Mouse (Mus musculus) ES-Bruce4 (cell line): ENCODE measurements around the gene Krt78.

ENCODE experiments used
- CTCF ChIP-seq: IDR thresholded peaks from one replicate; pipeline ENCODE4 v1.8.1; 2011; ENCODE audit warnings: low read depth, low read length
- POLR2A ChIP-seq: IDR thresholded peaks from one replicate; pipeline ENCODE4 v1.8.1; 2011; ENCODE audit warnings: low read length; ENCODE audit not compliant: insufficient read depth

DNA sequence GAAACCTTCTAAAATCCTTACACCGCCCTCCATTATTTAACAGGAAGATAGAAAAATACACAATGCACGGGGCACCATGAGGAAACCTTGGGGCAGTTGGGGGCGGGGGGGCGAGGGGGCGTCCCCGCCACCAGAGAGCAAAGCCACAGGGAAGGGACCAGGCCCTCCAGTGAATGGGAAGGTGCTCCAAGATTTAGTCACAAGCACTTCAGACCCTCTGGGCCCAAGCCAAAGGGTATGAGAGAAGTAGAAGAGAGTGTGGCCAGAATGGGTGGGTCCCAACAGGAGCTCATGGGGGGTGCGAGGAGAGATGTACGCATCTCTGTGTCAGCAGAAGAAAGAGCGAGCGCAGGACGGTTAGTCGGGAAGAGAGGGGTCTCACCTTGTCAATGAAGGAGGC lies 49.4 kb upstream of the Krt78 start:
- TF ChIP-seq CTCF (no peak), POLR2A (no peak)
